Mouse (Mus musculus): ENCODE results near the gene Pde9a.

Pde9a gene

GRCm38 (mm10) chr17:31470766-31471418 lies 84.9 kb downstream of the Pde9a start:
- no peak for DNase-seq

GRCm38 (mm10) chr17:31474388-31474787 lies 88.4 kb downstream of the Pde9a start:
- no peak for DNase-seq

- DNase-seq: no peak
Observed at GRCm38 (mm10) chr17:31478606-31479005, 92.6 kb downstream of the Pde9a start.

- no peak for DNase-seq
Observed at GRCm38 (mm10) chr17:31479108-31479844, 93.3 kb downstream of the Pde9a start.

- DNase-seq: no peak
Observed at GRCm38 (mm10) chr17:31486616-31487198, 100.7 kb downstream of the Pde9a start.

GRCm38 (mm10) chr17:31487433-31488060 lies 101.5 kb downstream of the Pde9a start:
- no peak for DNase-seq

- no peak for DNase-seq
Observed at GRCm38 (mm10) chr17:31491355-31491754, 105.3 kb downstream of the Pde9a start.

- DNase-seq: peak; percentile 80
Observed at GRCm38 (mm10) chr17:31492416-31492815, 106.4 kb downstream of the Pde9a start.

- DNase-seq: no peak
Observed at GRCm38 (mm10) chr17:31494989-31495388, 109.0 kb downstream of the Pde9a start.

GRCm38 (mm10) chr17:31497726-31498125 lies 111.7 kb downstream of the Pde9a start:
- DNase-seq: no peak

GRCm38 (mm10) chr17:31499725-31500124 lies 113.7 kb downstream of the Pde9a start:
- DNase-seq: no peak

GRCm38 (mm10) chr17:31500416-31500815 lies 114.4 kb downstream of the Pde9a start:
- no peak for DNase-seq

GRCm38 (mm10) chr17:31500908-31501307 lies 114.9 kb downstream of the Pde9a start:
- DNase-seq: no peak

GRCm38 (mm10) chr17:31502261-31502927 lies 116.4 kb downstream of the Pde9a start:
- DNase-seq: no peak

GRCm38 (mm10) chr17:31503337-31503736 lies 117.3 kb downstream of the Pde9a start:
- no peak for DNase-seq

- DNase-seq: no peak
Observed at GRCm38 (mm10) chr17:31503936-31504335, 117.9 kb downstream of the Pde9a start.

- no peak for DNase-seq
Observed at GRCm38 (mm10) chr17:31505013-31505412, 119.0 kb downstream of the Pde9a start.

GRCm38 (mm10) chr17:31506282-31506681 lies 120.3 kb downstream of the Pde9a start:
- DNase-seq: no peak

- DNase-seq: no peak
Observed at GRCm38 (mm10) chr17:31510944-31511343, 124.9 kb downstream of the Pde9a start.

GRCm38 (mm10) chr17:31511792-31512495 lies 125.9 kb downstream of the Pde9a start:
- DNase-seq: peak; percentile 83

GRCm38 (mm10) chr17:31512593-31512992 lies 126.6 kb downstream of the Pde9a start:
- DNase-seq: no peak

GRCm38 (mm10) chr17:31514696-31515095 lies 128.7 kb downstream of the Pde9a start:
- DNase-seq: no peak

Data from cerebellum, adult 8-10 months (tissue).